Mouse (Mus musculus) hindbrain, embryonic 12.5 days (tissue): Measurements from ENCODE around the gene Rtkn. TPM values are rescaled to one million over a fixed set of nuclear protein-coding genes. Genes with fewer than 3 reads are reported as not detected.

ENCODE experiments used
- ATAC-seq: fragments of 200-750 bp; cut with Nextera tagmentation; 2 replicates; pipeline ENCODE4 v1.8.0; 2017; ENCODE audit warnings: moderate TSS enrichment; ENCODE audit not compliant: low FRiP score
- H3K27ac ChIP-seq: fragments of 300-500 bp; sonication (generic); 2 replicates; pipeline ENCODE4 v1.5.1; 2016; ENCODE audit warnings: mild to moderate bottlenecking
- H3K27me3 ChIP-seq: fragments of 300-500 bp; sonication (generic); 2 replicates; pipeline ENCODE4 v1.6.1; 2016; ENCODE audit warnings: mild to moderate bottlenecking
- H3K36me3 ChIP-seq: fragments of 300-500 bp; sonication (generic); 2 replicates; pipeline ENCODE4 v1.6.1; 2016; ENCODE audit warnings: mild to moderate bottlenecking
- H3K4me1 ChIP-seq: fragments of 300-500 bp; sonication (generic); 2 replicates; pipeline ENCODE4 v1.6.1; 2016
- H3K4me2 ChIP-seq: fragments of 300-500 bp; sonication (generic); replicated peaks from 2 replicates; pipeline ENCODE4 v1.6.1; 2016; ENCODE audit warnings: mild to moderate bottlenecking
- H3K4me3 ChIP-seq: fragments of 300-500 bp; sonication (generic); 2 replicates; pipeline ENCODE4 v1.5.1; 2016; ENCODE audit warnings: mild to moderate bottlenecking
- H3K9ac ChIP-seq: fragments of 300-500 bp; sonication (generic); 2 replicates; pipeline ENCODE4 v1.6.1; 2016; ENCODE audit warnings: mild to moderate bottlenecking, moderate library complexity
- H3K9me3 ChIP-seq: fragments of 300-500 bp; sonication (generic); replicated peaks from 2 replicates; pipeline ENCODE4 v1.6.1; 2016; ENCODE audit warnings: mild to moderate bottlenecking
- WGBS: fragments of 180-500 bp; shearing (Covaris S2); methylation state at CpG from one replicate; pipeline ENCODE4 v1.1.7; 2016; 5-methylcytosine and 5-hydroxymethylcytosine counted together
- polyA plus RNA-seq: library from polyadenylated mRNA; unstranded; fragments of >200 nt; fragmentation: Nextera tagmentation; extraction: Ambion mirVana; gene quantifications from 2 replicates; pipeline ENCODE4 v1.2.1, GENCODE M21; 2016

Gene Rtkn
- polyA plus RNA-seq, 1 experiment from 2014 or later = 40.7 TPM

DNA sequence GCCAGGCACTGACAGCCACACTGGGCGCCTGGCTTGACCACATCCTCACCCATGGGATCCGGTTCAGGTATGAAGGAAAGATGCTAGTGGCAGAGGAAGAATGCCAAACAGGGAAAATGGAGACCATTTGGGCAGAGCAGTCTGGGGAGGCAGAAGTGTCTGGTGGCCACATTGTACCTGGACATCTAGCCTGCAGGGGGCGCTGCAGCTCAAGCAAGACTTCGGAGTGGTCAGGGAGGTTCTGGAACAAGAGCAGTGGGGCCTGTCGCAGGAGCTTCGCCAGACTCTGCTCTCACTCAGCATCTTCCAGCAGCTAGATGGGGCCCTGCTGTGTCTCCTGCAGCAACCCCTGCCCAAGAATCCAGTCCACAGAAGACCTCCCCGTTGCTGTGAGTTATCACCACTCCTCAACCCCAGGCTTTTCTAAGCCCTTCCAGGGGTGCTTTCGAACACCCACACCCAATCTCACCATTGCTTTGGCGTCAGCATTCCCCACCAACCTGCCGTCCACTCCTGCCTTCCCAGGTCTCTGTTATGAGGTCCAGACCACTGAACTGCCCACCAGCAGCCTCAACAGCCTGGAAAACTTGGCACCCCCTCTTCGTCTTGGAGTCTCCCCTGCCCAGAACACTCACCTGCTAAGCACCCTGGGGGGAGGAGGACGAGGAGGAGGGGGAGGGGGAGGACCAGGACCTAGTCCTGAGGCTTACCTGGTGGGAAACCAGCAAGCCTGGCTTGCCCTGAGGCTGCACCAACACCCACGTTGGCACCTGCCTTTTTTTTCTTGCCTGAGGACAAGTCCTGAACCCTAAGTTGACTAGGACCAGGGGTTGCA is 27.5 kb upstream of the Rtkn start:
- peak; percentile 52; the same call in 1 of the 2 replicates for ATAC-seq
- H3K9me3 ChIP-seq = no peaks in the 10 kb centered on the region
- peak overlapping the region; percentile 93; the same call in 1 of the 2 replicates for H3K9ac ChIP-seq
- peak overlapping the region; percentile 85 for H3K4me3 ChIP-seq
- H3K27me3 ChIP-seq = peaks cover 8% of the 10 kb centered on the region; the same call in 1 of the 2 replicates
- peaks cover 5% of the 10 kb centered on the region; the same call in 1 of the 2 replicates for H3K36me3 ChIP-seq
- WGBS = 35% methylated on average over 13 of the region's 13 CpGs
- H3K4me2 ChIP-seq = peak overlapping the region; percentile 76
- H3K4me1 ChIP-seq = peaks cover 29% of the 10 kb centered on the region
- no peak overlapping the region for H3K27ac ChIP-seq

DNA sequence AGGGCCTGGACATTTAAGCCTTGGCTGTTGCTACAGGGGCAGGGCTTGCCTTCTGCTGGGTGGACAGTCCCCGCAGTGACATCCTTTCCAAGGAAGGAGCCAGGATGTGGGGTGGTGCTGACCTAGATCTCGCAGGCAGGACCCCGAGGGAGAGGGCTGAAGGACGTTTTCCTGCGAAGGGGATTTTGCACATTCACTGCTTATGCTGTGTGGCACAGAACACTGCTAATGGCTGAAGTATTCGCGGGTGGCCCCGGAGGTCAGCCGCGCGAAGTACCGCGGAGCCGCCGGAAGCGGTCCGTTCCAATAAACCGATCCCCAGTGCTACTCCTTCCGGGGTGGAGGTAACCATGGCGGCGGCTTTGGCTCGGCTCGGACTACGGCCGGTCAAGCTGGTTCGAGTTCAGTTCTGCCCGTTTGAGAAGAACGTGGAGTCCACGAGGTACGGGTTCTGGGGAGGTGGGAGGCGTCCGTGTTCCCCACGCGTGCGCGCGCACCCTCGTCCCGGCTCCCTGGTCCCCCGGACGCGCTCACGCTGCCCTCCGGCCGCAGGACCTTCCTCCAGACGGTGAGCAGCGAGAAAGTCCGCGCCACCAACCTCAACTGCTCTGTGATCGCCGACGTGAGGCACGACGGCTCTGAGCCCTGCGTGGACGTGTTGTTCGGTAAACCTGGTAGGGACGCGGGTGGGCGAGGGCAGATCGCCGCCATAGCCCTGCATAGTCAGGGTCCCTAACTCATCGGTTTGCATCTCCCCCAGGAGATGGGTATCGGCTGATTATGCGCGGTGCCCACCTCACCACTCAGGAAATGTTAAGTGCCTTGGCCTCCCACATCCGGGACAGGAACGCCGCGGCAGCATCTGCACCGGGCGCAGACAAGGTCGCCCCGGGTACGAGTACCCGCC is 26.2 kb upstream of the Rtkn start, which contains the start of gene Mrpl53:
TSS of gene Mrpl53 (plus strand) at position 279 of the 907 bp plus-strand sequence.
- H3K9me3 ChIP-seq = no peaks in the 10 kb centered on the region
- under 1% methylated on average over 76 of the region's 76 CpGs for WGBS
- H3K4me1 ChIP-seq = peaks cover 22% of the 10 kb centered on the region
- peak within 1 kb of the TSS; percentile 76 for H3K4me2 ChIP-seq
- H3K27me3 ChIP-seq = no peaks in the 10 kb centered on the region
- peak within 1 kb of the TSS; percentile 93 for H3K9ac ChIP-seq
- peak; percentile 85 for ATAC-seq
- H3K36me3 ChIP-seq = peaks cover 5% of the 10 kb centered on the region; the same call in 1 of the 2 replicates
- peak within 1 kb of the TSS; percentile 85 for H3K27ac ChIP-seq
- H3K4me3 ChIP-seq = peak within 1 kb of the TSS; percentile 85

DNA sequence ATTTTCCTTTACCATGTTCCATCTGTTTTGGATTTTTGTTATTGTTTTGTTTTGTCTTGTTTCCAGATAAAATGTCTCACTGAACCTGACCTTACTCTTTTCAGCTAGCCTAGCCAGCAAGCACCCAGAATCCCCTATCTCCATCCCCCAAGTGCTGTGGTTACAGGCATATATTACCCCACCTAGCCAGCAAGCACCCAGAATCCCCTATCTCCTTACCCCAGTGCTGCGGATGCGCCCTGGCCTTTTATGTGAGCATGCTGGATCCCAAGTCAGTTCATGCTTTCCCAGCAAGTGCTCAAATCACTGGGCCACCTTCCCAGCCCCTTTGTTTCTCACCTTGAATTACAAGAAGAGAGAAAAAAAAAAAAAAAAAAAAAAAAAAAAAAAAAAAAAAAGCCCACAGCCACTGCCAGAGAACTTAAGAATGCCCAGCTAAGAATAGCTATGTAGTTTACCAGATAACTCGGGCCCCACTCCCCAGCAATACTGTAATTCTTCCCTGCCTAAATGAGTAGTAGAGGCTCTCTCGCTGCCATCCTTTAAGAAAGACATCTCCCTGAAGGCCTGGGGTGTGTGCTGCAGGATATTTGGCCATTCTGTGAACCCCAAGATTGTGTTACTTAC is 23.6 kb upstream of the Rtkn start:
- ATAC-seq = no peak
- Histone ChIP-seq H3K27me3 (no peaks in the 10 kb centered on the region), H3K9ac (no peak overlapping the region), H3K9me3 (no peaks in the 10 kb centered on the region), H3K36me3 (peaks cover 5% of the 10 kb centered on the region; the same call in 1 of the 2 replicates), H3K27ac (no peak overlapping the region), H3K4me1 (peaks cover 36% of the 10 kb centered on the region), H3K4me3 (no peak overlapping the region), H3K4me2 (no peak overlapping the region)
- 88% methylated on average over 4 of the region's 4 CpGs for WGBS

DNA sequence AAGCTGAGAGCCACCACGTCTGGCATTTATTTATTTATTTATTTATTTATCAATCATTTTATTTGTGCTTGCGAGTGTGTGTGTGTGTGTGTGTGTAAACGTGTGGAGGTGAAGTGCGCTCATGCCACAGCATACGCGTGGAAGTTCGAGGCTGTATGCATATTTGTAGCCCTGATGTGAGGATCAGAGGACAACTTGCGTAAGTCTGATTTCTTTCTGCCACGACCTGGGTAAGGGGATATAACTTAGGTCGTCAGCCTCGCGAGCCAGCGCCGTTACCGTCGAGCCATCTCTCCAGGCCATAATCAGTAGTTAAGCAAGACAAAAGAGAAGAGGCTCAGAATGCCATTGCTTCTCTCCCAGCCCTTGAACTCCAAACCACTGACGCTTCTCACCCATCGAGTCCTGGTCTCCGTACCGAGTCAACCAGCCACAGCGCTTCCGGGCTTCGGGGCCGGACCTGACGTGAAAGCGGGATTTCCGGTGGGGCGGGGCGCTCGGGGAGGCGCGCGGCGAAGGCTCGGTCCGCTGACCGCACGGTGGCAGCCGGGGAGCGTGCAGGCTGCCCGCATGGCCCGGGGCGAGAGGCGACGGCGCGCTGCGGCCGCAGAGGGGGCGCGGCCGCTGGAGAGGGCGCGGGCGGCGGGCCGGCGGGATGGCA is 20.1 kb upstream of the Rtkn start, which contains the start of gene Mogs:
TSS of gene Mogs (plus strand) at position 486 of the 661 bp plus-strand sequence.
- Histone ChIP-seq H3K27ac (peak within 1 kb of the TSS; percentile 77), H3K9me3 (no peaks in the 10 kb centered on the region), H3K4me3 (peak within 1 kb of the TSS; percentile 88), H3K9ac (peak within 1 kb of the TSS; percentile 95), H3K36me3 (peaks cover 34% of the 10 kb centered on the region), H3K4me1 (peaks cover 42% of the 10 kb centered on the region), H3K4me2 (peak within 1 kb of the TSS; percentile 92), H3K27me3 (no peaks in the 10 kb centered on the region)
- WGBS = 2% methylated on average over 48 of the region's 58 CpGs
- ATAC-seq = peak; percentile 87

DNA sequence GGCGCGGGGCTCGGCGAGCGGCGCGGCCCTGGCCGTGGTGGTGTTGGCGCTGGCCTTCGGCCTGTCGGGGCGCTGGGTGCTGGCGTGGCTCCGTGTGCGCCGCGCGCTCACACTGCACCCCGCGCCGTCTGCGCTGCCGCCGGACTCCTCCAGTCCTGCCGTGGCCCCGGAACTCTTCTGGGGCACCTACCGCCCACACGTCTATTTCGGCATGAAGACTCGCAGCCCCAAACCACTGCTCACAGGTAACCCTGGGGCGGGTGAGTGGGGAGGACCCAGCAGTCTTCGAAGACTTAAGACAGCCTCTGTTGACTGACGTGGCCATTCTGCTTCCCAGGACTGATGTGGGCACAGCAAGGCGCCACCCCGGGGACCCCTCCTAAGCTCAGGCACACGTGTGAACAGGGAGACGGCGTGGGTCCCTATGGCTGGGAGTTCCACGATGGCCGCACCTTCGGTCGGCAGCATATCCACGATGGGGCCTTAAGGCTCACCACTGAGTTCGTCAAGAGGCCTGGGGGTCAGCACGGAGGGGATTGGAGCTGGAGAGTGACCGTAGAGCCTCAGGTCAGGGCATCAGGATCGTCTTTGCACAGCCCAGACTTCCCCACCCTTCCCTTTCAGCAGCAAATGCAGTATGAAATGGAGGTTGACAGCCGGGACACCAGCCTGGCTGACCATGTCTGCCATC is 19.4 kb upstream of the Rtkn start:
- peak overlapping the region; percentile 77 for H3K27ac ChIP-seq
- H3K4me1 ChIP-seq = peaks cover 45% of the 10 kb centered on the region
- H3K4me3 ChIP-seq = peak overlapping the region; percentile 88
- H3K27me3 ChIP-seq = no peaks in the 10 kb centered on the region
- peak; percentile 65; the same call in 1 of the 2 replicates for ATAC-seq
- WGBS = 2% methylated on average over 46 of the region's 48 CpGs
- H3K9me3 ChIP-seq = no peaks in the 10 kb centered on the region
- H3K9ac ChIP-seq = peak overlapping the region; percentile 95
- peaks cover 32% of the 10 kb centered on the region for H3K36me3 ChIP-seq
- H3K4me2 ChIP-seq = peak overlapping the region; percentile 92

DNA sequence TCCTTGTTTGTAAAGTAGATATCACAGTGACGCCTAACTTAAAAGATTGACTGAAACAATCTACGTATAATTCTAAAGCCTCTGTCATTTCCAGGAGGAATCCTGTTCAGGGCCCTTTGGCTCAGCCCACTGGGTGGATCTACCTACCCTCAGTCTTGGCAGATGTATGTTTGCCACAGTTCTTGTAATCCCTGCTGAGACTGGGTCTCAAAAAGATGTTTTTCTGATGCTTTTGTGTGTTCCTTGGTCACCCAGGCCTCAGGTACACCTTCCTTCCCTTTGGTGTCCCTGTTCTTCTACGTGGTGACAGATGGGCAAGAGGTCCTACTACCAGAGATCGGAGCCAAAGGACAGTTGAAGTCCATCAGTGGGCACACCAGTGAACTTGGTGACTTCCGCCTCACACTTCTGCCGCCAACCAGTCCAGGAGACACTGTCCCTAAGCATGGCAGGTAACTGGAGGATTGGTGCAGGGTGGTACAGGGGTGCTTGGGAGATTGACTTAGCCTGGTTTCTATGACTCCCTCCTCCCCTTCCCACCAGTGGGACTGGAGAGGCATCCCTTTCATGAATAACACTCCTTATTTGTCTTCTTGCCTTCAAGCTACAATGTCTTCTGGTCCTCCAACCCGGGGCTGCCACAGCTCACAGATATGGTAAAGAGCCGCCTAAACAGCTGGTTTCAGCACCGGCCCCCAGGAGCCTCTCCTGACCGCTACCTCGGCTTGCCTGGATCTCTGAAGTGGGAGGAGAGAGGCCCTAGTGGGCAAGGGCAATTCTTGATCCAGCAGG is 18.7 kb upstream of the Rtkn start:
- ATAC-seq = no peak
- H3K4me3 ChIP-seq = peak overlapping the region; percentile 88
- H3K4me1 ChIP-seq = peaks cover 45% of the 10 kb centered on the region

DNA sequence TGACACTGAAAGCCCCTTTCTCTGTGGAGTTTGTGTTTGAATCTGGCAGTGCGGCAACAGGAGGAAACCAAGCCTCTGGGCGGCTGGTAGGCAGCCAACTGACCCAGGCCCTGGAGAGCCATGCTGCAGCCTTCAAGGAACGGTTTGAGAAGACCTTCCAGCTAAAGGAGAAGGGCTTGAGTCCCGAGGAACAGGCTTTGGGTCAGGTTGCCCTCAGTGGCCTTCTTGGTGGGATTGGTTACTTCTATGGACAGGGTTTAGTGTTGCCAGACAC is 18.2 kb upstream of the Rtkn start:
- Histone ChIP-seq H3K4me2 (peak overlapping the region; percentile 92; the same call in 1 of the 2 replicates), H3K9ac (no peak overlapping the region), H3K27me3 (no peaks in the 10 kb centered on the region), H3K4me1 (peaks cover 47% of the 10 kb centered on the region), H3K36me3 (peaks cover 29% of the 10 kb centered on the region), H3K4me3 (no peak overlapping the region), H3K9me3 (no peaks in the 10 kb centered on the region), H3K27ac (0 out of 2 replicates have a peak overlapping the region, but pooled peaks have one; percentile 14)
- ATAC-seq = no peak
- WGBS = 89% methylated on average over 4 of the region's 4 CpGs

More for the DNA sequence above, 18.7 kb upstream of the Rtkn start:
- Histone ChIP-seq H3K9me3 (no peaks in the 10 kb centered on the region), H3K36me3 (peaks cover 29% of the 10 kb centered on the region), H3K4me2 (peak overlapping the region; percentile 92), H3K27ac (0 out of 2 replicates have a peak overlapping the region, but pooled peaks have one; percentile 77), H3K27me3 (no peaks in the 10 kb centered on the region), H3K9ac (peak overlapping the region; percentile 95)
- WGBS = 82% methylated on average over 11 of the region's 11 CpGs

DNA sequence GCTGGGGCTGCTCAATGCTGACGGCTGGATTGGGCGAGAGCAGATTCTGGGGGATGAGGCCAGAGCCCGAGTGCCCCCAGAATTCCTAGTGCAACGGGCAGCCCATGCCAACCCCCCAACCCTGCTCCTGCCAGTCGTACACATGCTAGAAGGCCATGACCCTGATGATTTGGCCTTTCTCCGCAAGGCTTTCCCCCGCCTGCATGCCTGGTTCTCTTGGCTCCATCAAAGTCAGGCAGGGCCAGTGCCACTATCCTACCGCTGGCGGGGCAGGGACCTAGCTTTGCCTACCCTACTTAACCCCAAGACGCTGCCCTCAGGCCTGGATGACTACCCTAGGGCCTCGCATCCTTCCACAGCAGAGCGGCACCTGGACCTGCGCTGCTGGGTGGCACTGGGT is 17.6 kb upstream of the Rtkn start:
- no peak overlapping the region for H3K27ac ChIP-seq
- H3K9ac ChIP-seq = peak overlapping the region; percentile 32
- H3K4me2 ChIP-seq = no peak overlapping the region
- ATAC-seq = no peak
- peaks cover 52% of the 10 kb centered on the region for H3K4me1 ChIP-seq
- no peaks in the 10 kb centered on the region for H3K27me3 ChIP-seq
- WGBS = 94% methylated on average over 13 of the region's 13 CpGs
- no peak overlapping the region for H3K4me3 ChIP-seq
- peaks cover 29% of the 10 kb centered on the region for H3K36me3 ChIP-seq
- no peaks in the 10 kb centered on the region for H3K9me3 ChIP-seq

DNA sequence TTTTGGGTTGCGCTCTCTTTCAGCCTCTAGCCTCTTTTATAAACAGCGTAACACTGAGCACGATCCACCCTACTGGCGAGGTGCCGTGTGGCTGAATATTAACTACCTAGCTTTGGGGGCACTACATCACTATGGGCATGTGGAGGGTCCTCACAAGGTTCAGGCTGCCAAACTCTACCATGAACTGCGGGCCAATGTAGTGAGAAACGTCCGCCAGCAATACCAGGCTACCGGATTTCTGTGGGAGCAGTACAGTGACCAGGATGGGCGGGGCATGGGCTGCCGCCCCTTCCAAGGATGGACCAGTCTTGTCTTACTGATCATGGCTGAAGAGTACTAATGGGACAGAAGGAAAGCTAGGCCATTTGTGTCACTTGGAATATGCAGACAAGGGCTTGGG is 16.9 kb upstream of the Rtkn start:
- Histone ChIP-seq H3K4me3 (no peak overlapping the region), H3K27ac (0 out of 2 replicates have a peak overlapping the region, but pooled peaks have one; percentile 23), H3K9ac (no peak overlapping the region), H3K36me3 (peaks cover 29% of the 10 kb centered on the region), H3K9me3 (no peaks in the 10 kb centered on the region), H3K27me3 (no peaks in the 10 kb centered on the region), H3K4me2 (no peak overlapping the region), H3K4me1 (peaks cover 59% of the 10 kb centered on the region)
- WGBS = 84% methylated on average over 11 of the region's 11 CpGs
- ATAC-seq = no peak

DNA sequence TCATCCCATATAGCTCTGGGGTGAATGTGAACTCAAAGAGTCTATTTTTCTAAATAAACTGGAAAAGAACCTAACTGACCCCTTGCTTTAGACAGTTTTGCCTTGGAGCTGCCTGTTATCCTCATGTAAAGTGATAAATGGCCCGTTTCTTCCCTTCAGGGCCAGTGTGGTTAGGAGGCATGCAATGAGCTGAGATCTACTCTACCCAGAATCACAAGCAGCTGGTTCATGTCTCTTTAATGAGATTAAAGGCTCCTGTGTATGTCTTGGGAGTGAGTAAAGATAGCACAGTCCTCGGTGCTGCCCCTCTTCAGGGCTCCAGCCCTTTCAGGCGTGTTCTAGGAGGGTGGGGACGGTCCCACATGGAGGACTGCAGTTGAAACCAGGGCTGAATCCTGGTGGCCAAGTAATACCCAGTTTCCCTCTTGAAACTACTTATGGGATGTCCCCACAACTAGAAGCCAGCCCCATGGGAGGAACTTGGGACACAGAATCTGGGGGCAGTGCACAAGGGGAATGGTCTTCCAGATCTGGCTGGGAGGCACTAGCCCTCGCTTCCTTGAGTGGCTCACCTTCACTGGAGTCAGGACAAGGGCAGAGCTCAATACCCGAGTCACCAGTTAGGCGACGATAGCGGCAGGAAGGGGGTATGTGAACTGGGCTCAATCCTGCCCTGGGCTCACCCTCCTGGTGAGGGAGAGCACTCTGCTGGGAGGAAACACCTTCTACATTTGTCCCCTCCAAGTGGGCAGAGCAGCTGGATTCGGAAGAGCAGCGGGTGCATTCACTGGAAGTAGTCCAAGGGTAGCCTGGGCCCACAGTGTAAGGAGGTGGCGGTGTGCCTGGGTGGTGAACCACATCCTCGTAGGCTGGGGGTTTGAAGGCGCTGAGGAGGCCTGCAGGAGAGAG is 16.2 kb upstream of the Rtkn start:
- Histone ChIP-seq H3K36me3 (peaks cover 29% of the 10 kb centered on the region), H3K9ac (peak overlapping the region; percentile 91), H3K4me1 (peaks cover 65% of the 10 kb centered on the region), H3K27me3 (no peaks in the 10 kb centered on the region), H3K9me3 (no peaks in the 10 kb centered on the region), H3K4me2 (peak overlapping the region; percentile 84), H3K4me3 (peak overlapping the region; percentile 82), H3K27ac (no peak overlapping the region)
- WGBS = 89% methylated on average over 14 of the region's 14 CpGs
- ATAC-seq = no peak
